Mouse (Mus musculus): ENCODE measurements around the gene Zfp61.

Zfp61 gene

DNA sequence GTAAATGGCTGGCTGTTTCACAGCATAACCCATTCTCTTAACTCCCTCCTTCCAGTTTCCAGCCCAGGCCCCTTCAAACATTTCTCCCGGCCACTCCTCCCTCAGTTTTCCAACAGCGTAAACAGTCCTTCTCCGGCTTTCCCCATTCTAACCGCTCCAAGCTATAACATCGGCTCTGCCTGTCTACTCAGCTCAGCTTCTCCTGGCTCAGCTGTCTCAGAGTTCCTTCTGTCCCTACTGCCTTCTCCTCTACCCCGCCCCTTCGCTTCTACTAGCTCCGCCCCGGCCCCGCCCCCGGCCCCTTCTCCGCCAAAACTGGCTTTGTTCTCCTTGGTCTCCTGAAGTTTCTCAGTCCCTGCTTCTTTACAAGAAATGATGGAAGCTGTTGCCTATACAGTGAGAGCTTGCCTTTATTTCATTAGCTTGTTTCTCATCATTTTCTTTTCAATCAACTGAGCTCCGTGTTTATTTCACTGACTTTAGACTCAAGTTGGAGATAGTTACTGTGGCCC, at the start of gene Zfp61:
Gene Zfp61 (minus strand): TSS at position 462 of the 512 bp plus-strand sequence.
- DNase-seq, result peak; percentile 19

DNA sequence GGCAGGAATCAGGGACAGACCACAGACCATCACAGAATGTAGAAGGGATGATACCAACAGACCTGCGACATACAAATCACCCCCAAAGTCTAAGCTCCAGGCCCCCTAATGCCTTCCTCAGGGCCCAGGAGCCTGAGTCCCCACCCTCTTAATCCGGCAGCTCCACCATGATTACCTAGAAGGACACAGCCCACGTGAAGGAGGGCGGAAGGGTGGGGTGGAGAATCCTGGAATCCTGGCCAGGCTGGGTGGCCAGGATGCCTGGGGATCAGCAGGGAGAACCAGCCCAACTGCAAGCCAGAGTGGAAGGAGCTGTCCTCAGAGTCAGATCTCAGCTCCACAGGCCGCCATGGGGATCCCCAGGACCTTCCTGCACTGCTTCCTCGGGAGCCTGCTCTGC, 47.9 kb upstream of the Zfp61 start, which contains the start of gene Lypd5:
Gene Lypd5 (plus strand): TSS at position 301 of the 400 bp plus-strand sequence.
- DNase-seq, result no peak

DNA sequence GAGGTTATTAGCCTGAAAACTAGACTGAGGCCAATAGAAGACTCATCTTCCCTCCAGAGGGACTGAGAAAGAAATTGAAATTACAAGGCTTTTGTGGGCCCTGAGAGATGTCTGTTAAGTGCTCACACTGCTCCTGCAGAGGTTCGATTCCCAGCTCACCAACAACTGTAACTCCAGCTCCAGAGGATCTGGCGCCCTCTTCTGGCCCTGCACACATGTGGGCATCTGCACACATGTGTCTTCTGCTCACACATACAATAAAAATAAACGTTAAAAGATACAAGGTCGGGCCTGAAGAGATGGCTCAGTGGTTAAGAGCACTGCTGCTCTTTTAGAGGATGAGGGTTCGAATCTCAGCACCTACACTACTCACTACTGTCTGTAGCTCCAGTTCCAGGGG, 45.4 kb upstream of the Zfp61 start:
- DNase-seq, result no peak

DNA sequence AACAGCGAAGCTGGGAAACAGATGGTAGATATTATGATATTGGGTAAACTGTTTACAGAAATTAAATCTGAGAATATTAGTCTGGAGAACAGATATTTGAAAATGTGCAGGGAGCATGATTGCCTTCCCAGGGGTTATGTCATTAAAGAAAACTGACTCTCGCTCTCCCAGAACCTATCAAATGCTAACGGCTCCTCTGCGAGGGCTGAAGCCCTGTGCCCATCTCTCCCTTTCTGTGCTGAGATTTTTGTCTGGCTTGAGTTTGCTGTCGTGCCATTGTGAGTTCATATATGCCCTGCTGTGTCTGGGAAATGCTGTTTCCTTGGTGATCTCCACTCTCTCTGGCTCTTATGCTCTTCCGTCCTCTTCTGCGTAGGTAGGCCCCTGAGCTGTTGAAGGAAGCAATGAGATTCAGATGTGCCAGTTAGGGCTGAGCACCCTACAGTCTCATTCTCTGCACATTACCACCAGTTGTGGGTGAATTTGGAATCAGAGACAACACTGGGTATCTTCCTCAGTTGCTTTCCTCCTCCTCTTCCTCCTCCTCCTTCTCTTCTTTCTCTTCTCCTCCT, 42.8 kb upstream of the Zfp61 start:
- no peak for DNase-seq

DNA sequence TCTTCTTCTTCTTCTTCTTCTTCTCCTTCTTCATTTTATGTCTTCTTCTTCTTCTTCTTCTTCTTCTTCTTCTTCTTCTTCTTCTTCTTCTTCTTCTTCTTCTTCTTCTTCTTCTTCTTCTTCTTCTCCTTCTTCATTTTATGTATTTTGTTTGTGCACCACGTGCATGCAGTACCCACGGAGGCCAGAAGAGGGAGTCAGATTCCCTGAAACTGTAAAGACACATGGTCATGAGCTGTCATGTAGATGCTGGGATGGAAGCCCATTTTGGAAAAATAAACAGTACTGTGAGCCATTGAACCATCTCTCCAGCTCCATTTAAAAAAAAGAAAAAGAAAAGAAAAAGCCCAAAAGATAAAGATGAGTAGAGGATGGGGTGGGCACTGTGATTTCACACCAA, 37.2 kb upstream of the Zfp61 start:
- DNase-seq, result no peak

DNA sequence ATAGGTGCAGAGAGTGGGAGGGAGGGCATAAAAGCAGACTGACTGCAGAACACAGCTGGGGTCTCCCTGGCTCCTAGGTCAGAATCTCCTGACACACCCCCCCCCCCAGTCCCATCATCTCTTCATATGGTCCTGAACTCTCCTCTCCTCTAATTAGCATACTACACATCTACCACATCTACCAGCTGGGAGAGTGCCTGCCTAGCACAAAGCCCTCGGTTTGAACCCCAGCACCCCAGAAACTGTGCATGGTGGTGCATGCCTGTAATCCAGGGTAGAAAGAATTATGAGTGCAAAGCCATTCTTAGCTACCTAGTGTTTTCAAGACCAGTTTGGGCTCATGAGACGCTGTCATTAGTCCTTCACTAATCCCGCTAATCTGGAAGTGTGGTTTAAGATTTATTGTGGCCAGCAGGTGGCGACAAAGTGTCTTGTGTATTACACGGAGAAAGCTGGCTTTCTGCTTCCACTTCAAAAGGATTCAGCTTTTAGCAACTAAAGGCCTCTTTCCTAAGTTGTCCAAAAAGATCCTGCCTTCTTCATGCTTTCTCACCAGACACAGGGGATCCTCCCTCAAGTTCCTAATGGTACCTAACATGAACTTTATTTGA, 34.8 kb upstream of the Zfp61 start:
- DNase-seq, result peak; percentile 50

DNA sequence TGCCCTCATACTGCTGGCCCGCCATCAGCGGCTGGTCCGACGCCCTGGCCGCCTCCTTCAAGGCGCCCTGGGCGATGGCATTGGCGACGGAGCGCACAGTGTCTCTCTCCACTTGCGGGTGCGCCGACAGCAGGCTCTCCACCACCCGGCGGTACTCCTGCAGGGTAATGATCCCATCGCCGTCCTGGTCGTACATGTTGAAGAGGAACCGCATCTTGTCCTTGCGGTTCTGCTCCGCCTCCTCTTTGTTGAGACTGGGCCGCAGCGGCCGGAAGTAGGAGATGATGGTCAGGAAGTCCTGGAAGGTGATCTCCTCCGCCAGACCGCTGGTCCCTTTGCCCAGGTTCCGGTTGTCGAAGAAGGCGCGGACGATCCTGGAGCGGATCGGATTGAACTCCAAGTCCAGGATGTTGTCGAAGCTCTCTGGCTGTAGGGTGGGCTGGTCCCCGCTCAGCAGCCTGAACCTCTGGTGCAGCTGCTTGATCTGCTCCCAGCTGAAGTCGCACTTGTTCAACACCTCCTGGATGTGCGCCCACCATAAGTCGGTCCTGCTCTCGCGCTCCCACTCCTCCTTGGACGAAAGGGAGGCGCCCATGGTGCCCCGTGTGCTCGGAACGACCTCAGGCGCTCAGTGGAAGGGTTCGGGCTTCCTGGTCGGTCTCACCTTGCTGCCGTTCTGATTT, 32.4 kb upstream of the Zfp61 start, which contains the start of gene Tescl:
Gene Tescl (minus strand): TSS at position 633 of the 683 bp plus-strand sequence.
- no peak for DNase-seq

DNA sequence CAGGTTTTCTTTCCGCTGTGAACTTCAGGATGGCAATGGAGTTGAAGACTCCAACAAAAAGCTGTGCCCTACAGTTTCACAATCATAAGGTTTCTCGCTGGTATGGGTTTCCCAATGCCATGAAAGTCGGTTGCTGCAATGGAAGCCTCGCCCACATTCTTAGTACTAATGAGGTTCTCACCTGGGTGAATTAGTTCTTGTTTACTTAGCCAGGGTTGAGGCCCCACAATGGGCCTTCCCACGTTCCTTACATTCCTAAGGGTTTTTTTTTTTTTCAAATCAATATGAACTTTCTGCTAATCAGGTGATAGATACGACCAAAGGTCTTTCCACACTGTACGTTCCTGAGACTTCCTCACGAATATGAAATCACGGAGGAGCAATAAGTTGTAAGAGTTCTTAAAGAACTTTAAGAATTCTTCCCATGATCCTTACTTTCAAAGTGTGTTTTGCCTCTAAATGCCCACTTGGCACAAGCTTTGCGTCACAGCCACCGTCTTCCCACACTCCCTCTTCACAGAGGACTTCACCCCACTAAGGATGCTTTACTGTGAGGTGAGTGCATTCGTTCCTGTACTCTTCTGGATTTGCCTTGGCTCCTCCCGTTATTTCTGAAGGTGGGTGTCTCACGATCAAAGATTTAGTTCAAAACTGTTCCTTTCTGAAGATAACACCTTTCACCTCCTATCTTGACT, 26.4 kb upstream of the Zfp61 start:
- DNase-seq, result no peak

DNA sequence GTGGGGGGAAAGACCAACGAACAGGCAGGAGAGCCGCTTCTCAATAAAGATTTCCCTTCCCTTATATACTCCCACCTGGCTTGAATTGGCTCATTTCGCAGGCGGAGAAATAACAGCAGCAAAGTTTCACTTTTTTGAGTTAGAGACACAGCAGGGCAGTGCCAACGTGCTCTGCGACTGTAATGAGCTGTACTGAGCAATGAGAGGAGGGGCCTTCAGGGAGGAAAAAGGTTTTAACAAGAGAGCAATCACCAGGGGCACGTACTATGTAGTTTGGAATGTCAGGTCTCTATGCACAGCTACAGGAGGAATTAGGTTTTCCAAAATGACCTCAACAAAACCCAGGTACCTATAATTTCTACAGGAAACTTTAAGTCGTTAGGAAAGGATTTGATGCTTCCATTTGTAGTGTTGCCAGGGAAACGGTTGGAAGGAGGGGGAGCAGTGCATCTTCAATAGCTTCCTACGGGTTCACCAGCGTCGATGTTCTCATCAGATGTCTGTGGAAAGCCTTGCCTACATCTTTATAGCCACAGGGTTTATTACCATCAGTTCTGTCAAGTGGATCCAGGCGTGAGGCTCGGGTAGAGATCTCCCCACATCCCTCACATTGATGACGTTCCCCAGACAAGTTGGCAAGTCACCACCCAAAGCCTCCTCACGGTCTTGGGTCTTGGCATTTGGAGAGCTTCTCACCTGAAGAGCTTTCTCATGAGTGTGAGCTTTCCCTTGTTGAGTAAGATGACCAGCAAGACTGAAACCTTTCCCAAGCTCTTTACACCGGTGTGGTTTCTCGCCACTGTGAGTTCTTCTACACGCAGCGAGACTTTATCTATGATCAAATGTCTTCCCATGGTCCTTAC, 25.5 kb upstream of the Zfp61 start:
- DNase-seq, result no peak

DNA sequence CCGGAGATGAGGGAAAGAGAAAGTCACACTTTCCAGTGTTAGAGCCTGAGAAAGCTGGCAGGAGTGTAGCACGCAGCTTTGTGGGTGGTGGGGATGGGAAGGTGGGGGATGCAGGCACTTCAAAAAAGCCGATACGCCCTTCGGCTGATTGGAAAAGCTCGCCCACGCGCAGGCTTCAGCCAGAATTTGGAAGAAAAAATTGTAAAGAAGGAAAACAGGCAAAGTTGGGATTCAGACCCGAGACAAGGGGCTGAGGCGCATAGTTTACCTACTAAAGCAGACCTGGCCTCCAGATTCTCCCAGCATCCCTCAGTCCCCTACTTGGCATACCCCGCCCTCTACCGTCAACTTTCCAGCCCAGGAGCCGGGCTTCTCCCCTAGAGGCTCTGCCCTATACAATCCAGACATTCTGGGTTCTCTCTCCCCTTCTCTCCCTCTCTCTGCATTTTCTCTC, 24.7 kb upstream of the Zfp61 start:
- no peak for DNase-seq

DNA sequence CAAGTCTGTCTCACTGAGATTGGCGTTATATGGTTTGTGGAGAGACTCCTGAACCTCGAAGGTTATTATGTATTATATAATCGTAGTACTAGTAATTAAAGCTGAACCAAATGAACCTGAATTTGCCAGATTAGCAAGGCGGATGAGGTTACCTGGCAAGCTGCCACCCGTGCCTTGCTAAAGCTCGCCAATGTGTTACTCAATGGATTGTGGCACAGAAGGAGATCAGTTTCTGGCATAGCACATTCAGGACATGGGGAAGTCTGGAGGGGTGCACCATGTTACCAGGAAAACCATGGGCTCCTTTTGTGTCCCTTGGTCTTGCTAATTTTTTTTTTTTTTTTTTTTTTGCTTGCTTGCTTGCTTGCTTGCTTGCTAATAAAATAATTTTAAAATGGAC, 24.2 kb upstream of the Zfp61 start:
- peak; percentile 23 for DNase-seq

DNA sequence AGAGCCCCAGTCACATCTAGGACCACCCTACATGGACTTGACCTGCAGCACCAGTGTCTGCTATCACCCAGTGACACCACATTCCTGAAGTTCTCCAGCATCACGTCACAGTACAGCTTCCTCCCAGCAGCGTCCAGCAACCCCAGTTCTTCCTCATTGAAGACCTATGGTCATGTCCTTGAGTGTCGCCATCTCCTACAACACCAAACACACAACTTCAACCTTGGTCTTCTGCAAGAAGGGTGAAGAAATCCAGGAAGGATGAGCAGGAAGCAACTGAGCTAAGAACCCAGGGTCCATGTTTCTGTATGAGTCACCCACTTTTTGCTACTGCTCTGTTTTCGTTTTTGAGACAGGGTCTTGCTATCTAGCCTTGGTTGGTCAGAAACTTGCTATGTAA, 21.6 kb upstream of the Zfp61 start:
- DNase-seq, result no peak

DNA sequence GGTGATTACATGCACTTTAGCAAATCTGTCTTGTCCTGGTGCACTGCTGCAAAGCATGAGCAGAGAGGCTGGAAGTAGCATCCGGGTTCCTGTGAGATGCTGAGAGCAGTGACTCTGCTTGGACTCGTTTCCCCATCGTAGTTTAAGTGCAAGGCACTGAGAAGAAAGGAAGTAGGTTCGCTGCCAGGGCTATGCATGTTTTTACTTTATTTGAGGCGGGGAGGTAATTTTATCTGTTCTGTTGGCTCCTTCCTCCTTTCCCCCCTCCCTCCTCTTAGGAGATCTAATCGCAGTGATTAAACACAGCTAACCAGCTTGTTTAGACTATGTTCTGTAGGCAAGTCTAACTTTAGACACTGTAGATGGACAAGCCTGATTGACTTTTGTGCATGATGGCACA, 17.9 kb upstream of the Zfp61 start:
- no peak for DNase-seq

DNA sequence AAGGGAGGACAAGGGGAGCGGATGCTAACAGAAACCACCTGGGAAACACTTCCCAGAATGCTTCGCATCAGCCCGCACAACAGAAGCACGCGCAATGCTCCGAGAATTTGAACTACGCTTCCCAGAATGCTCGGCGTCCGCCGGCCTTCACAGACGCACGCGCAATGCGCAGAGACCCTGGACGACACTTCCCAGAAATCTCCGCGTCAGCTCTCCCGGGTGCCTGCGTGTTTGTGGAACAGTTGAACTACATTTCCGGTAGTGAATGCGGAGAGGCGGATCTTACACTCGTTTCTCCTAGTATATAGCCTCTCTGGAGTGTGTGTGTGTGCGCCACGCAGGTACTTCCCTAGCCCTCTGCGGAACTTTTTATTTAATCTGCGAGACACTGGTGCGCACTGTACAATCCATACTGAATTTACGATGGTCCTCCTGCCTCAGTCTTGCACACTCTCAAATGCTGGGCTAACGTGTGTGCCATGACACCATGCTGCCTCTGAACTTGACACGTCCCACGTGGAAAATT, 15.6 kb upstream of the Zfp61 start, which contains the start of gene Zfp94:
Gene Zfp94 (minus strand): TSS at position 100 of the 526 bp plus-strand sequence.
- DNase-seq, result peak; percentile 96

DNA sequence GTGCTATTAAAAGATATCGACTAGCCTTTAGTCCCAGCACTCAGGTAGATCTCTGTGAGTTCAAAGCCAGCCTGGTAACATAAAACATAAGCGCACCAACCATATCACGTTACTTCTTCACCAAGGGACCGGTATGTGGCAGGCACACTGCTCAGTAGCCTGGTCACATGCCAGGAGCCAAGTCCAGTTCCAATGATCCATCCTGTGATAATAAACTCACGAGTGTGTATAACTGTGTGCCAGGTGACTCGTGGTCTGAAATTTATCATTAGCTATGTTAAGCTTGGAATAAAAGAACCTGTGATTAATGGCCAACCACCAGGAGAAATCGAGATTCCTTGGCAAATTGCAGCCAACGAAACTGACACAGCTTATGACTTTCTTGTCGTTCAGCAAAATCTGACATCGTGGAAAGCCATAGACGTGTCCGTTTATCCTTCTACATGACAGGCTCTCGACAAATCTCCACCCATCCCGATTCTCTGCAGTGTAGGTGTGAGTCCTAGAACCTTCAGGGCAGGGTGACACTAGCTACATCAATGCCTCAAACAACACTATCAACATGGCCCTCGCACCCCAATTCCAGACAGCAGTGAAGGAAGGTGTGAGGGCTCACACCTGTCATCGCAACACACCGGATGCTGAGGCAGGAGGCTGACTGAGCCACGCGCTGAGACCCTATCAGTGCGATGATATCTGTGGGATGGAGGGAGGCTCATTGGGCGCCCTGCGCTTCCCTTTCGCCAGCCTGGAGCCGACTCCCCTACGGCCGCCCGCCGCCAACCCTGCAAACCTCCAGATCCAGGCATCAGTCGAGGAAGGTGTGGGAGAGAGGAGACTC, 14.9 kb upstream of the Zfp61 start:
- DNase-seq, result peak; percentile 49

DNA sequence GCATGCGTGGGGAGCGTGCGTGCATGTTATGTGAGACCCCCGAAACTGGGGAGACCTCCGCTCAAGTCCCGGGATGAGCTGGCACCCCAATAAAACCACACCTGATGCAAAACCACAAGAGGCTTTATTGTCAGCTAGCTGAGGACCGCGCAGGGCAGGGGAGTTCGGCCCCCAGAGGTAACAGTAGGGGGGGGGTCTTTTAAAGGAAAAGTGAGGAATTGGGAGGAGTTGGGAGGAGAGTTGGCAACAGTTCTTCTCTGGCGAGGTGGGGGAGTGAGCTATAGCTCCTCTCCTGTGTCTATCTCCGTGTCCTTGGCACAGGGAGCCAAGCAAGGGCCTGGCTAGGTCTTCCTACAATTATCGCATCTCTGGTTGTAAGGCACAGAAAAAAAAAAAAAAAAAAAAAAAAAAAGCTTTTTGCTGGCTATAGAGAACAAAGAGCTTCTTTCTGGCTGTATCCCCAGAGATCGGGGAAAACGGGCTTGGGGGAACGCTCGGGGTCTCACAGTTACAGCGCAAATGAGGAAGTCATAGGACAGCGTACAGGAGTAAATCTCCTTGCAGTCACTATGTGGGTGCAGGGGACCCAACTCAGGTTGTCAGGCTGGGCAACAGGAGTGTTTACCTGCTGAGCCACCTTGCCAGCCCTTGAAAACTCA, 1.1 kb downstream of the Zfp61 start:
- peak; percentile 11 for DNase-seq

DNA sequence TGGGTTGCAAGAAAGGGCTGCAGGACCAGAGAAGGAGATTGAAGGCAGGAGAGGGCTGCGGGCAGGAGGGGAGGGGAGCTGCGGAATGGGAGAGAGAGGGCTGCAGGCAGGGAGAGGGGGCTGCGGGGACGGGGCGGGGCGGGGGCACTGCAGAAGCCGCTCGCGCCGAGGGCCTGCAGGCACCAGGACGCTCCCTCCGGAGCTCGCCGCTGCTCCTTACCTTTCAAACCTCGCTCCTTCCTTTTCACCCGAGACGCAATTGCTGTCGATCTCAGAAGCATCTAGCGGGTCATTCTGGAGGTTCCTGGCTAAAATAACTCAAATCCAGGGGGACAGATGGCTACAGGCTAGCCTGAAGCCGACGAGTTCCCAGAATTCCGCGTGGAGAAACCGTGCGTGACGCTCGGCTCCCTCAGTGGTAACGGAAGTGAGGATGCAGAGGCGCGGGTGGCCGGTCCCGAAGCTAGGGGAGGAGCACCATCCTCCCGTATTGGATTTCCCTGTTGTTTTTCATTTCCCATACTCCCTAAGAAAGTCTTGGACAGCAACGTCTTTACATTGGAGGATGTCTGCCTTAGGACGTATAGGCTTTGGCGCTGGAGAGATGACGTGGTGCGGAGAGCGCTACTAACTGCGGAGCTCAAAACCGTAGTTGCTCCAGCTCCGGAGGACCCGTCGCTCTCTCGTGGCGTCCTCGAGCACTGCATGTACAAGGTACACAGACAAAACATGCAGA, 1.9 kb downstream of the Zfp61 start:
- DNase-seq, result peak; percentile 64

DNA sequence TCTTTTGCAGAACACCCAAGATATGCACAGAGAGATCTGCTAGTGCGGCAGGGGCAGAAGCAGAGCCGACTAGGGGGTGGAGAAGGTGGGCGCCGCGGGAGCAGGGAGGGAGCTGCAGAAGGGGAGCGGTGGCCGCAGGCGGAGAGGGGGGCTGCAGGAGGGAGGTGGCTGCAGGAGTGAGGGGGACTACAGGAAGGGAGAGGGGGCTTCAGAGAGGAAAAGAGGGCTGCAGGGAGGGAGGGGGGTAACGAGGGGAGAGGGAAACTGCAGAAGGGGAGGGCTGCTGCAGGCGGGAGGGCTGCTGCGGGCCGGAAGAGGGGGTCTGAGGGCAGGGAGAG, 2.4 kb downstream of the Zfp61 start:
- no peak for DNase-seq

DNA sequence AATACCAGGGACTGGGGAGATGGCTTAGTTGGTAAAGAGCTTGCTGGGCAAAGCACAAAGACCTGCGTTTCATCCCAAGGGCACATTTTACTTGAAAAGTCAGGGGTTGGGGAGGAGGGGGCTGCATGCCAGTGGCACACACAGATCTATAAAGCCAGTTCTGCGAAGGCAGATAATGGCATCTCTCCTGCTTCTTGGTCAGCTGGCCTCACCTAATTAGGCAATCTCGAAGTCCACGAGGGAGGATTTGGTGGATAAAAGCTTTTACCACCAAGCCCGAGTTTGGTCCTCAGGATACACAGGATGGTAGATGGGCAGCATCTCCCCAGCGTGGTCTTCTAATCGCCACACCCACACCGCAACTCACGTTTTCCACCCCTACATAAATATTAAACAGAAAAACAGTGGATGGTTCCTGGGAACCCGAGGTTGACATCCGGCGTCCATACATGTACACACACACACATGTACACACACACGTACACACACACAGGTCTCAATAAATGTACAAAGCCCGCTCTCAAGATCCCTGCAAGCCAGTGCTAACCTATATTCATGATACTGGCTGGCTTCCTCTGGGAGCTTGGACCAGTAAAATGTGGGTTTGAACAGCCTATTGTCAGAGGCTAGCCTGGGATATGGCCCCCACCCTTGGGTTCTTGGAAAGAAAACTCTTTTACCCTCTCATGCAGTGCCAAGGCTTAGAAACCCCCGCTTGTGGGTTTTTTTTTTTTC, 3.5 kb downstream of the Zfp61 start:
- no peak for DNase-seq

All from kidney, adult 11 months (tissue).